Mouse (Mus musculus): ENCODE results near the gene Tor1aip2. TPM values are rescaled to one million over a fixed set of nuclear protein-coding genes. Genes with fewer than 3 reads are reported as not detected.

The Tor1aip2 gene
- total and polyA plus RNA-seq, 3 experiments: 28.7 to 69.5 (median 62.8) TPM

GRCm38 (mm10) chr1:156033921-156034320 is 1.3 kb upstream of the Tor1aip2 start:
- Histone ChIP-seq H3K4me3 (replicated peaks in 1 of 3; ENCODE audit: low read depth in 2 of 3, low read length in 2 of 3, poor library complexity in 1 of 3) (no peak overlapping the region), H3K9me3 (replicated peaks; ENCODE audit: low read length) (no peaks in the 10 kb centered on the region), H3K4me2 (ENCODE audit: insufficient read depth, low read depth, poor library complexity, severe bottlenecking) (peak overlapping the region; percentile 61; the same call in 1 of the 2 replicates), H3K9ac (ENCODE audit: insufficient read depth, low read depth) (no peak overlapping the region), H3K79me2 (replicated peaks; ENCODE audit: control insufficient read depth, extremely low read depth, insufficient read depth, poor library complexity, severe bottlenecking) (peaks cover 27% of the 10 kb centered on the region), H3K4me1 (ENCODE audit: control insufficient read depth in 1 of 2, insufficient read depth in 2 of 2) (peaks cover 2 to 18% of the 10 kb centered on the region in 2 experiments; a peak in 3 of 4 replicates), H3K36me3 (replicated peaks in 1 of 2; ENCODE audit: control insufficient read depth in 1 of 2, insufficient read depth in 1 of 2, low read length in 1 of 2) (peaks cover 27 to 46% of the 10 kb centered on the region in 2 experiments), H3K27me3 (replicated peaks) (no peaks in the 10 kb centered on the region), H3K27ac (ENCODE audit: insufficient read depth, low read depth) (no peak overlapping the region)
- in situ Hi-C loops (cut with MboI; ENCODE audit: low pct_ligation_motif_present, low pct_unique_long_range_greater_than_20kb, low sequenced_read_pairs) (no loop called here), dilution Hi-C loops (cut with MboI; ENCODE audit: extremely low pct_ligation_motif_present, extremely low pct_unique_long_range_greater_than_20kb, low sequenced_read_pairs) (no loop called here)
- TF ChIP-seq POLR2A (IDR thresholded peaks at IDR 0.05; ENCODE audit: low read depth, low read length): no peak
- TF ChIP-seq JUN (IDR thresholded peaks at IDR 0.05; ENCODE audit: insufficient read depth, low read depth, low read length): no peak
- TF ChIP-seq ZNF384 (IDR thresholded peaks at IDR 0.05; ENCODE audit: low read depth, low read length): no peak
- no peak for TF ChIP-seq HCFC1 (IDR thresholded peaks at IDR 0.05; ENCODE audit: low read depth, low read length)
- TF ChIP-seq CHD1 (IDR thresholded peaks at IDR 0.05; ENCODE audit: low read depth, low read length): no peak
- no peak for TF ChIP-seq SMC3 (IDR thresholded peaks at IDR 0.05; ENCODE audit: low read depth, low read length)
- no peak for TF ChIP-seq POLR2AphosphoS2 (IDR thresholded peaks at IDR 0.05; ENCODE audit: low read depth, low read length)
- TF ChIP-seq BHLHE40 (IDR thresholded peaks at IDR 0.05; ENCODE audit: low read depth, low read length): no peak
- TF ChIP-seq TCF12 (IDR thresholded peaks at IDR 0.05; ENCODE audit: low read depth, low read length): no peak
- TF ChIP-seq MAX (IDR thresholded peaks at IDR 0.05; ENCODE audit: low read length): no peak
- no peak for TF ChIP-seq CTCF (conservative IDR thresholded peaks at IDR 0.05 in 1 of 2, IDR thresholded peaks at IDR 0.05 in 1 of 2; ENCODE audit: low read depth in 2 of 2, low read length in 2 of 2)
- no peak for TF ChIP-seq ELF1 (IDR thresholded peaks at IDR 0.05; ENCODE audit: low read depth, low read length)
- no peak for TF ChIP-seq JUND (conservative IDR thresholded peaks at IDR 0.05; ENCODE audit: low read depth, low read length)
- TF ChIP-seq EP300 (IDR thresholded peaks at IDR 0.05; ENCODE audit: low read length): no peak
- no peak for TF ChIP-seq ZMIZ1 (IDR thresholded peaks at IDR 0.05; ENCODE audit: low read depth, low read length)
- no peak for TF ChIP-seq UBTF (IDR thresholded peaks at IDR 0.05; ENCODE audit: low read depth, low read length)
- no peak for DNase-seq (ENCODE audit: extremely low read depth)

GRCm38 (mm10) chr1:156034661-156035060 is 542 bp upstream of the Tor1aip2 start:
- dilution Hi-C loops (cut with MboI; ENCODE audit: extremely low pct_ligation_motif_present, extremely low pct_unique_long_range_greater_than_20kb, low sequenced_read_pairs) (no loop called here), in situ Hi-C loops (cut with MboI; ENCODE audit: low pct_ligation_motif_present, low pct_unique_long_range_greater_than_20kb, low sequenced_read_pairs) (no loop called here)
- no peaks in the 10 kb centered on the region for H3K27me3 ChIP-seq (replicated peaks)
- H3K36me3 ChIP-seq (replicated peaks in 1 of 2; ENCODE audit: control insufficient read depth in 1 of 2, insufficient read depth in 1 of 2, low read length in 1 of 2): peaks cover 22 to 39% of the 10 kb centered on the region in 2 experiments
- H3K79me2 ChIP-seq (replicated peaks; ENCODE audit: control insufficient read depth, extremely low read depth, insufficient read depth, poor library complexity, severe bottlenecking): peaks cover 34% of the 10 kb centered on the region
- peak overlapping the region; percentile 77 to 82 (median 81) for H3K4me3 ChIP-seq (replicated peaks in 1 of 3; ENCODE audit: low read depth in 2 of 3, low read length in 2 of 3, poor library complexity in 1 of 3)
- DNase-seq (ENCODE audit: extremely low read depth): peak; percentile 12
- peak overlapping the region; percentile 74 for H3K9ac ChIP-seq (ENCODE audit: insufficient read depth, low read depth)
- H3K4me1 ChIP-seq (ENCODE audit: control insufficient read depth in 1 of 2, insufficient read depth in 2 of 2): peaks cover 2 to 18% of the 10 kb centered on the region in 2 experiments; a peak in 3 of 4 replicates
- H3K9me3 ChIP-seq (replicated peaks; ENCODE audit: low read length): no peaks in the 10 kb centered on the region
- TF ChIP-seq CHD2 (IDR thresholded peaks at IDR 0.05; ENCODE audit: low read length): no peak
- no peak for TF ChIP-seq ZC3H11A (IDR thresholded peaks at IDR 0.05; ENCODE audit: low read depth, low read length)
- no peak for TF ChIP-seq MAX (IDR thresholded peaks at IDR 0.05; ENCODE audit: low read length)
- TF ChIP-seq NRF1 (IDR thresholded peaks at IDR 0.05; ENCODE audit: low read depth, low read length): no peak
- no peak for TF ChIP-seq BHLHE40 (IDR thresholded peaks at IDR 0.05; ENCODE audit: low read depth, low read length)
- TF ChIP-seq PAX5 (IDR thresholded peaks at IDR 0.05; ENCODE audit: low read length): no peak
- no peak for TF ChIP-seq ZMIZ1 (IDR thresholded peaks at IDR 0.05; ENCODE audit: low read depth, low read length)
- no peak for TF ChIP-seq RAD21 (IDR thresholded peaks at IDR 0.05; ENCODE audit: low read depth, low read length)
- TF ChIP-seq USF2 (conservative IDR thresholded peaks at IDR 0.05; ENCODE audit: low read depth, low read length): no peak
- no peak for TF ChIP-seq UBTF (IDR thresholded peaks at IDR 0.05; ENCODE audit: low read depth, low read length)
- H3K4me2 ChIP-seq (ENCODE audit: insufficient read depth, low read depth, poor library complexity, severe bottlenecking): peak overlapping the region; percentile 85
- peak overlapping the region; percentile 34; the same call in 1 of the 2 replicates for H3K27ac ChIP-seq (ENCODE audit: insufficient read depth, low read depth)
